Mouse (Mus musculus) spleen, adult 2 months (tissue): ENCODE results near the gene Diexf. TPM values are rescaled to one million over a fixed set of nuclear protein-coding genes. Genes with fewer than 3 reads are reported as not detected.

Experiments
- DNase-seq, 2 experiments: peaks; one replicate each; pipeline versions ENCODE4 v3.0.0 to v3.0.0-alpha.2; 2012 to 2021; ENCODE audit warnings: low spot score in 2 of 2, low read depth in 1 of 2
- H3K27ac ChIP-seq: fragments of 200-500 bp; 2 replicates; pipeline ENCODE4 v1.5.1; 2012; ENCODE audit warnings: low read length, inconsistent platforms; ENCODE audit not compliant: insufficient read depth
- H3K27me3 ChIP-seq: fragments of 200-500 bp; 2 replicates; pipeline ENCODE4 v1.6.1; 2012; ENCODE audit warnings: mild to moderate bottlenecking, moderate library complexity, low read length, inconsistent platforms; ENCODE audit not compliant: control insufficient read depth, insufficient read depth
- H3K36me3 ChIP-seq: fragments of 200-500 bp; 2 replicates; pipeline ENCODE4 v1.6.1; 2012; ENCODE audit warnings: mild to moderate bottlenecking, low read length, inconsistent platforms; ENCODE audit not compliant: control insufficient read depth, insufficient read depth
- H3K4me1 ChIP-seq: fragments of 200-500 bp; 2 replicates; pipeline ENCODE4 v1.6.1; 2011; ENCODE audit warnings: inconsistent platforms; ENCODE audit not compliant: control insufficient read depth, insufficient read depth, insufficient read length
- H3K4me3 ChIP-seq: fragments of 200-500 bp; 2 replicates; pipeline ENCODE4 v1.5.1; 2011; ENCODE audit warnings: mild to moderate bottlenecking, inconsistent platforms; ENCODE audit not compliant: insufficient read depth, insufficient read length; ENCODE audit errors: extremely low read depth
- CTCF ChIP-seq: fragments of 200-500 bp; IDR thresholded peaks from 2 replicates; pipeline ENCODE4 v1.5.1; 2011; ENCODE audit warnings: mild to moderate bottlenecking, inconsistent platforms; ENCODE audit not compliant: insufficient read depth, insufficient read length, insufficient replicate concordance; ENCODE audit errors: extremely low read depth
- POLR2A ChIP-seq: fragments of 200-500 bp; IDR thresholded peaks from 2 replicates; pipeline ENCODE4 v1.6.1; 2011; ENCODE audit warnings: low read depth, low read length, inconsistent platforms
- WGBS: fragments of 180-500 bp; shearing (Covaris S2); methylation state at CpG from one replicate; pipeline ENCODE4 v1.1.7; 2018; 5-methylcytosine and 5-hydroxymethylcytosine counted together
- polyA plus RNA-seq: library from polyadenylated mRNA; depleted of rRNA; stranded (reverse); fragments of >200 nt; gene quantifications from 2 replicates; pipeline ENCODE4 v1.2.3, GENCODE M21; 2012; rRNA removed

Gene Diexf
- polyA plus RNA-seq = 17.1 and 17.3 TPM in 2 replicates

DNA sequence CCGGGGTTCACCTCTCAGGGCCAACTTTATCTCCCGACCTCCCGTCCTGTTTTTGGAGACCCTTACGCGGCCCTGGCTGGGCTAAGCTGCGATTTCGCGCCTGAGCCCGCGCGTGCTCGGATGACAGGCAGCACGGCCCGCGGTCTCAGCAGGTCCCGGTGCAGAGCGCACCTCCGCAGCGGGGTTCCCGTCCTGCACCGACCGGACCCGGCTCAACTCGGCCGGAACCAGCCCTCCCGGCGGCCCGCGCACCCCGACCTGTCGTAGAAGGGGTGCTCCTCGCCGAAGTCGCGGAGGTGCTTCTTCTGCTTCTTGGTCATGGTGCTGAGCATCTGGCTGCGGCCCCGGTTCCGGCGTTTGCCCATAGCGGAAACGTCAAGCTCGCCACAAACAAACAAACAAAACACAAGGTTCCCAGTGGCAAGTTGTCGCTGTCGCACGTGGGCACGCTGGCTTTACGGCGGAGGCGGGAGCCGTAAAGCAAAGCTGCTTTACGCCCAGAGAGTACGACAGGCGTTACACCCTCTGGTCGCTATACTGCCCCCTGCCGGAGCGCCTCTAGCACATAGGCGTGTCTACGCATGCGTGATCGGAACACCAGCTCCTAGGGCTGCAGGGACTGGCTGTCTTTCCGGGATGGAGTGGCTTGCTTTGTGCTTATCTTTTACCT is at the start of gene Diexf:
Gene Diexf (minus strand): TSS at position 487 of the 670 bp plus-strand sequence.
- Histone ChIP-seq H3K27me3 (no peaks in the 10 kb centered on the region), H3K36me3 (peaks cover 10% of the 10 kb centered on the region), H3K4me3 (peak within 1 kb of the TSS; percentile 70), H3K27ac (peak within 1 kb of the TSS; percentile 31; the same call in 1 of the 2 replicates), H3K4me1 (peaks cover 2% of the 10 kb centered on the region; the same call in 1 of the 2 replicates)
- peak; percentile 93 to 97 for DNase-seq
- WGBS = under 1% methylated on average over 61 of the region's 61 CpGs
- TF ChIP-seq CTCF = peak; percentile 93
- no peak; the same call in 1 of the 2 replicates for TF ChIP-seq POLR2A

DNA sequence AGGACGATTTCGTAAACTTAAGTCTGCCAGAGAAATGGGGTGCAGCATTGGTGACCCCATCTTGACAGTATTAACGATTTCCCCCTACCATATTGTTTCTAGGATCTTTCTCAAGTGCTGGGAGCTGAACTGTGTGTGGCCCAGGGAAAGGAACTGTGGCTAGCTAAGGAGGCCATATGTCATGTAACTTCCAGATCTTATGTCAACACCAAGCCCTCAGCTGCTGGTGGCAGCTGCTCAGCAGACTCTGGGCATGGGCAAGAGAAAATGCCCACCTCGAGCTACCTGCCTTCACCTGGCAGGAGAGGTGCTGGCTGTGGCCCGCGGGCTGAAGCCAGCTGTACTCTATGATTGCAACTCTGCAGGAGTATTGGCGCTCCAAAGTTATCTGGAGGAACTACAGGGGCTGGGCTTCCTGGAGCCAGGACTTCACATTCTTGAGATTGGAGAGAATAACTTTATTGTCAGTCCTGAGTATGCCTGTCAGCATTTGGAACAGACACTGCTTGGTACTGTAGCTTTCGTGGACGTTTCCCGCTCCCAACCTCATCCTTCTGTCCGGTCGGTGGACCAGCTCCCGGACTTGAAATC is 44.2 kb upstream of the Diexf start:
- Histone ChIP-seq H3K4me3 (no peak overlapping the region), H3K4me1 (peaks cover 14% of the 10 kb centered on the region), H3K27ac (peak overlapping the region; percentile 84), H3K36me3 (peaks cover 5% of the 10 kb centered on the region), H3K27me3 (no peaks in the 10 kb centered on the region)
- no peak for DNase-seq
- WGBS = 84% methylated on average over 13 of the region's 13 CpGs
- TF ChIP-seq CTCF = no peak
- no peak for TF ChIP-seq POLR2A

DNA sequence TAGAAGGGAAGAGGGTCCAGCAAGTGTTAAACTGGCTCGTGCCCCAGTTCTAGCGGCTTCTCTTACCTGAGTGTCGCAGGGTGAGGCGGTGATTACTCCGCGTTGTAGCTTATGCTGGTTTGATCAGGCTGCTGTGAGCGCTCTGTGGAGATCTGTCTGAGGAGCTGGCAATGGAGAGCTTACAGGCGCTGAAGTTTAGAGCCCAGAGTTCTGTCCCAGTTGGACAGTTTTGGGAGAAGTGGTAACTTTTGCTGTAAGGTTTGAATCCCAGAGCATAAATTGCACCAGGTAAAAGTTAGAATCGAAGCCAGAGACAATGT is 43.7 kb upstream of the Diexf start:
- no peak for DNase-seq
- peak overlapping the region; percentile 84 for H3K27ac ChIP-seq
- H3K4me1 ChIP-seq = peaks cover 14% of the 10 kb centered on the region
- H3K36me3 ChIP-seq = peaks cover 3% of the 10 kb centered on the region
- TF ChIP-seq POLR2A (no peak), CTCF (no peak)
- H3K27me3 ChIP-seq = no peaks in the 10 kb centered on the region
- 10% methylated on average over 9 of the region's 9 CpGs for WGBS
- H3K4me3 ChIP-seq = peak overlapping the region; percentile 54

DNA sequence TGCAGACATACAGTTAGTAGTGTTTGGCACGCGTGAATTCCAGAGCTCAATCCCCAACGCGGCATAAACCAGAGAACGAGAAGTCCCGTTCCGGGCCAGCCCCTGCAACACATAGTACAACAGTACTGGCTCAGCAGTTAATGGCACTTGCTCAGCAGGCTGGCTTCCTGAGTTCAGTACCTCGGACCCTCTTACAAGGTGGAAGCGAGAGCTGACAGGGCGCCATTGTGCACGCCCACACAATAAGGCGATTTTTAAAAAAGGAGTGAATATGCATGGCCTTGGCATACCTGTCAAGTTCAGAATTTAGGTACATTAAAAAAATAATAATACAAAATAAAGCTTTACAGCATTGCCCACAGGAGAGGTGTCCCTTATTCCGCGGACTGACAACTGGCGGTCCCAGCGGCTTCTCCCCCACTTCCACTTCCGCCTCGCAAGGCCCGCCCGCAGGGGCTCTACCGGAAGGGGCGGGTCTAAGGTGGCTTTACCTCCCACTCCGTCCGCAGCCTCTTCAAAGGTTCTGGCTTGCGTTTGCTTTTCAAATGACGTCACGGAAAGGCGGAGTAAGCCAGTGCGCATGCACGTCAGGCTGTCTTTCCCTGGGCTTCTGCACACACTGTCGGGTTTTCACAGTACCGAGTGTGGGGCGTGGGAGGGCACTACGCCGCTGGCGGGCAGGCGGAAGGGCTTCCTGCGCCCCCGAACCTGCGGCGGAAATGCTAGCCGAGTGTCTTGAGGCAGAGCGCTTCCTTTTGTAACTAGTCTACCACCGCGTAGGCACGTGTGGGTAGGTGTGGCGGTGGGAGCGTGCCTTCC is 43.1 kb upstream of the Diexf start:
- Histone ChIP-seq H3K4me1 (peaks cover 14% of the 10 kb centered on the region), H3K36me3 (peaks cover 1% of the 10 kb centered on the region), H3K4me3 (peak overlapping the region; percentile 85), H3K27me3 (no peaks in the 10 kb centered on the region), H3K27ac (peak overlapping the region; percentile 91)
- under 1% methylated on average over 48 of the region's 48 CpGs for WGBS
- TF ChIP-seq POLR2A = peak; percentile 69
- no peak for TF ChIP-seq CTCF
- DNase-seq = peak; percentile 97 to 99

DNA sequence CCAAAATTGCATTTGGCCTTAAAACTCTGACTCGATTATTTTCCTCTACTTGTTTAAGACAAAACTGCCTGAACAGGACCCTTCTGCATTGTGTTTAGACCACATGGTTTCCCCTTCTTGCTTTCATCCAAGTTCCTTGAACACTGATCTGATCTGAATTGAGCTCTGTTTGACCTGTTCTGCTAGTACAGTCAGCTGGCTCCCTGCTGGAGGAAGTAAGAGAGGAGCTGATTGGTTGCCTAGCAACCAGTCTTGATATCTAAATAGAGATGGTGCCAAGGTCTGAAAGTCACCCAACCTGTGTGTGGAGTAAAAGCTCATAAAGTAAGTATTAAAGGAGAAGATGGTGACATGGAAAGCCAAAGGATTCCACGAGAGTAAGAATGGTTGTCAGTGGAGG is 39.8 kb upstream of the Diexf start:
- no peak overlapping the region for H3K27ac ChIP-seq
- WGBS = 52% methylated on average over 2 of the region's 2 CpGs
- H3K4me3 ChIP-seq = no peak overlapping the region
- peak in 1 of 2 experiments; percentile 58 for DNase-seq
- H3K36me3 ChIP-seq = peaks cover under 1% of the 10 kb centered on the region; the same call in 1 of the 2 replicates
- H3K27me3 ChIP-seq = no peaks in the 10 kb centered on the region
- H3K4me1 ChIP-seq = peaks cover 14% of the 10 kb centered on the region
- TF ChIP-seq CTCF (no peak), POLR2A (no peak)

DNA sequence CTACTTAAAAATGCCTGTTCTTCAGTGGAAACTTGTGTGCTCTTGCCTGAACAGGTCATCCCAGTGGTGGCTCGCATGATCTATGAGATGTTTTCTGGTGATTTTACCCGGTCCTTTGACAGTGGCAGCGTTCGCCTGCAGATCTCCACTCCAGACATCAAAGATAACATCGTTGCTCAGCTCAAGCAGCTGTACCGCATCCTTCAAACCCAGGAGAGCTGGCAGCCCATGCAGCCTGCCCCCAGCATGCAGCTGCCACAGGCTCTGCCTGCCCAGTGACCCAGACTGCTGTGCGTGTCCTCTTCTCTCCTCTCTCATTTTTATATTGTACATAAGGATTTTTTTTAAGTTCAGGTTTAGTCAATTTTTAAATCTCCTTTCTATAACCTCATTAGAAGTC is 39.2 kb upstream of the Diexf start:
- Histone ChIP-seq H3K4me3 (no peak overlapping the region), H3K27me3 (no peaks in the 10 kb centered on the region), H3K36me3 (no peaks in the 10 kb centered on the region), H3K27ac (no peak overlapping the region), H3K4me1 (peaks cover 11% of the 10 kb centered on the region)
- no peak for DNase-seq
- TF ChIP-seq CTCF = no peak
- TF ChIP-seq POLR2A = no peak
- 77% methylated on average over 7 of the region's 7 CpGs for WGBS
